Mouse (Mus musculus) MEL (cell line): ENCODE results near the gene Dera. TPM values are rescaled to one million over a fixed set of nuclear protein-coding genes. Genes with fewer than 3 reads are reported as not detected.
A peak's percentile ranks its signal among the peaks of the same experiment; 100 is the strongest.

Source experiments
- DNase-seq: peaks from one replicate; pipeline ENCODE4 v3.0.0; 2011; ENCODE audit warnings: low read depth, low spot score
- H3K27ac ChIP-seq: 2 replicates; pipeline ENCODE4 v1.5.1; 2012; ENCODE audit warnings: low read depth, mild to moderate bottlenecking, control low read depth, low read length, moderate library complexity; ENCODE audit not compliant: control insufficient read depth
- H3K27me3 ChIP-seq, 2 experiments: fragments of 150-350 bp in 1 of 2; sonication (generic) in 1 of 2; 2 replicates each; pipeline ENCODE4 v1.6.1; 2012; ENCODE audit warnings: low read length in 2 of 2, mild to moderate bottlenecking in 2 of 2, improper control_type of control experiment in 1 of 2, moderate library complexity in 1 of 2; ENCODE audit not compliant: insufficient read depth in 2 of 2, control insufficient read depth in 1 of 2
- H3K36me3 ChIP-seq, 2 experiments: 2 replicates each; pipeline ENCODE4 v1.6.1; 2012 to 2014; ENCODE audit warnings: low read length in 2 of 2, improper control_type of control experiment in 1 of 2, inconsistent platforms in 1 of 2, mild to moderate bottlenecking in 1 of 2; ENCODE audit not compliant: insufficient read depth in 2 of 2, control insufficient read depth in 1 of 2
- H3K4me1 ChIP-seq, 2 experiments: fragments of 150-350 bp in 1 of 2; sonication (generic) in 1 of 2; 2 replicates each; pipeline ENCODE4 v1.6.1; 2012; ENCODE audit warnings: low read length in 2 of 2, improper control_type of control experiment in 1 of 2, mild to moderate bottlenecking in 1 of 2; ENCODE audit not compliant: insufficient read depth in 2 of 2, control insufficient read depth in 1 of 2
- H3K4me3 ChIP-seq, 2 experiments: fragments of 150-350 bp in 1 of 2; sonication (generic) in 1 of 2; 2 replicates each; pipeline ENCODE4 v1.5.1; 2012; ENCODE audit warnings: low read depth in 2 of 2, low read length in 2 of 2, mild to moderate bottlenecking in 2 of 2, moderate library complexity in 2 of 2, control low read depth in 1 of 2, improper control_type of control experiment in 1 of 2; ENCODE audit not compliant: control insufficient read depth in 1 of 2, insufficient read depth in 1 of 2
- H3K79me2 ChIP-seq: 2 replicates; pipeline ENCODE4 v1.6.1; 2012; ENCODE audit warnings: mild to moderate bottlenecking, low read length, moderate library complexity; ENCODE audit not compliant: control insufficient read depth, poor library complexity, insufficient read depth
- H3K9ac ChIP-seq: 2 replicates; pipeline ENCODE4 v1.6.1; 2012; ENCODE audit warnings: low read depth, mild to moderate bottlenecking, control low read depth, low read length, moderate library complexity; ENCODE audit not compliant: control insufficient read depth, poor library complexity, severe bottlenecking
- H3K9me3 ChIP-seq: fragments of 150-350 bp; sonication (generic); replicated peaks from 2 replicates; pipeline ENCODE4 v1.6.1; 2012; ENCODE audit warnings: mild to moderate bottlenecking, low read length, improper control_type of control experiment, moderate library complexity; ENCODE audit not compliant: insufficient read depth
- BHLHE40 ChIP-seq: IDR thresholded peaks from 2 replicates; pipeline ENCODE4 v1.6.1; 2012; ENCODE audit warnings: low read depth, mild to moderate bottlenecking, inconsistent platforms, low read length, improper control_type of control experiment, borderline replicate concordance
- CTCF ChIP-seq, 3 experiments: IDR thresholded peaks in 2 of 3; conservative IDR thresholded peaks in 1 of 3; 2 replicates each; pipeline ENCODE4 v1.5.1; 2011 to 2012; ENCODE audit warnings: low read length in 3 of 3, low read depth in 2 of 3, mild to moderate bottlenecking in 2 of 3, improper control_type of control experiment in 1 of 3, inconsistent platforms in 1 of 3, mixed read lengths in 1 of 3, moderate library complexity in 1 of 3; ENCODE audit not compliant: control insufficient read depth in 1 of 3, insufficient read depth in 1 of 3, poor library complexity in 1 of 3, severe bottlenecking in 1 of 3
- E2F4 ChIP-seq: IDR thresholded peaks from 2 replicates; pipeline ENCODE4 v1.6.1; 2011; ENCODE audit warnings: low read depth, low read length, improper control_type of control experiment, borderline replicate concordance
- ELF1 ChIP-seq: IDR thresholded peaks from 2 replicates; pipeline ENCODE4 v1.6.1; 2014; ENCODE audit warnings: low read depth, mild to moderate bottlenecking, inconsistent platforms, low read length, improper control_type of control experiment, moderate library complexity
- GABPA ChIP-seq: IDR thresholded peaks from 2 replicates; pipeline ENCODE4 v1.6.1; 2012; ENCODE audit warnings: low read depth, mild to moderate bottlenecking, inconsistent platforms, low read length, improper control_type of control experiment, moderate library complexity
- MAFK ChIP-seq: IDR thresholded peaks from 2 replicates; pipeline ENCODE4 v1.6.1; 2011; ENCODE audit warnings: low read depth, mild to moderate bottlenecking, low read length, improper control_type of control experiment, borderline replicate concordance
- MAX ChIP-seq: IDR thresholded peaks from 2 replicates; pipeline ENCODE4 v1.6.1; 2011; ENCODE audit warnings: low read length, improper control_type of control experiment
- MYB ChIP-seq: IDR thresholded peaks from 2 replicates; pipeline ENCODE4 v1.6.1; 2011; ENCODE audit warnings: mild to moderate bottlenecking, low read depth, low read length, improper control_type of control experiment
- NELFE ChIP-seq: IDR thresholded peaks from 2 replicates; pipeline ENCODE4 v1.6.1; 2011; ENCODE audit warnings: low read depth, low read length, improper control_type of control experiment
- POLR2AphosphoS2 ChIP-seq: IDR thresholded peaks from 2 replicates; pipeline ENCODE4 v1.6.1; 2011; ENCODE audit warnings: low read length, improper control_type of control experiment
- RAD21 ChIP-seq: IDR thresholded peaks from 2 replicates; pipeline ENCODE4 v1.6.1; 2011; ENCODE audit warnings: mild to moderate bottlenecking, low read depth, low read length, improper control_type of control experiment
- SMC3 ChIP-seq: IDR thresholded peaks from 2 replicates; pipeline ENCODE4 v1.6.1; 2011; ENCODE audit warnings: low read depth, low read length, improper control_type of control experiment
- TBP ChIP-seq: IDR thresholded peaks from 2 replicates; pipeline ENCODE4 v1.8.0; 2011; ENCODE audit warnings: low read depth, low read length, improper control_type of control experiment
- UBTF ChIP-seq: IDR thresholded peaks from 2 replicates; pipeline ENCODE4 v1.6.1; 2012; ENCODE audit warnings: low read depth, mild to moderate bottlenecking, inconsistent platforms, low read length, improper control_type of control experiment, moderate library complexity, borderline replicate concordance; ENCODE audit not compliant: insufficient read depth
- ZKSCAN1 ChIP-seq: IDR thresholded peaks from 2 replicates; pipeline ENCODE4 v1.6.1; 2012; ENCODE audit warnings: low read depth, mild to moderate bottlenecking, inconsistent platforms, low read length, improper control_type of control experiment, moderate library complexity
- ZNF384 ChIP-seq: IDR thresholded peaks from 2 replicates; pipeline ENCODE4 v1.6.1; 2012; ENCODE audit warnings: low read depth, mild to moderate bottlenecking, inconsistent platforms, low read length, improper control_type of control experiment
- polyA plus RNA-seq, 2 experiments: library from polyadenylated mRNA; stranded (reverse) in 1 of 2; unstranded in 1 of 2; fragments of >175 nt in 1 of 2; fragments of >200 nt in 1 of 2; gene quantifications; 2 replicates each; pipeline versions ENCODE4 v1.2.1 to v1.2.4; 2012; ENCODE audit warnings: low replicate concordance in 2 of 2, low read depth in 1 of 2; ENCODE audit not compliant: insufficient read length in 2 of 2, insufficient read depth in 1 of 2, missing spikeins in 1 of 2
- total RNA-seq: library from RNA; depleted of rRNA; stranded (reverse); fragments of 300-350 nt; gene quantifications from 2 replicates; pipeline ENCODE4 v1.2.3, GENCODE M21; 2012

The Dera gene
- total and polyA plus RNA-seq, 3 experiments: 39.4 to 56.9 TPM; not detected in 1

DNA sequence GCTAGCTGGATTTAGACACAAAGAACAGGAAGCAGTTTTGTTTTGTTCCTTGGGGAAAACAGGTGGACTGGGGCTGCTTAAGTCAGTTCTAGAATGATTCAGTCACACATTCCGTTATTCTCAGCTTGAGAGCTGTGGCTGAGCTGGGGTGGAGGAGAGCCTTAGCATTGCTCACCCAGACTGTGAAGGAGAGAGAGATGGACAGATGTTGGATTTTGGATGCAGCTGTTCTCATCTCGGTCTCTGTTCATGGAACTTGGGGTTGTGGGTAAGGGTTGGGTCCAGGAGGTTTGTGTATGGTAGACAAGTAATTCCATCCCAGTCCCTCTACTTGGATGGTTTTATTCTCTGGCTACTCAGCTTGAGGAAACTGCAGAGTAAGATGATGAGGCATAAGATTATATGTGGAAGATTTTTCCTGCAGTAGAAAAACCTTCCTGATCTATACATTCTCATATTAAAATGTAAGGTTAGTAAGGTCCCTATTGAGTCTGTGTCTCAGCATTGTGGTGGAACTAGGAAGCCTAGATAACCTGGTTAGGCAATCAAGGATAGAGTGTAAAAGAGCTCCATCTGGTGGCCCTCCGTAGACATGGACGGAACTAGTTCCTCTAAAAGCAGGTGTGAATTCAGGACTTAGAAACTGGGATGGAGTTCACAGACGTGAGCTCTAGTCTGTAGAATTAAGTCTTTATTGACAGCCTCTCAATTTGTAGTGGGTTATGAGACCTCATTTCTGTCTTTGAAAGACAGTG, 7.0 kb upstream of the Dera start:
- Histone ChIP-seq H3K4me1 (no peaks in the 10 kb centered on the region), H3K79me2 (no peaks in the 10 kb centered on the region), H3K9ac (no peak overlapping the region), H3K9me3 (no peaks in the 10 kb centered on the region), H3K27ac (no peak overlapping the region), H3K36me3 (peaks cover 3 to 23% of the 10 kb centered on the region in 2 experiments; a peak in 3 of 4 replicates), H3K4me3 (no peak overlapping the region)
- DNase-seq: peak; percentile 66
- peak; percentile 18 for TF ChIP-seq RAD21
- TF ChIP-seq CTCF (IDR thresholded peaks at IDR 0.05 in 2 of 3, conservative IDR thresholded peaks at IDR 0.05 in 1 of 3; ENCODE audit: control insufficient read depth in 1 of 3, insufficient read depth in 1 of 3, low read depth in 2 of 3, low read length in 3 of 3, poor library complexity in 1 of 3, severe bottlenecking in 1 of 3): peak; percentile 47 to 62 (median 51)
- 0 out of 2 replicates have a peak, but pooled peaks have one; percentile 15 for TF ChIP-seq ELF1
- TF ChIP-seq ZKSCAN1: no peak
- TF ChIP-seq SMC3: peak; percentile 35
- TF ChIP-seq POLR2AphosphoS2: no peak
- TF ChIP-seq, all 39 proteins: peak for 4
- H3K27me3 ChIP-seq: no peaks in the 10 kb centered on the region

DNA sequence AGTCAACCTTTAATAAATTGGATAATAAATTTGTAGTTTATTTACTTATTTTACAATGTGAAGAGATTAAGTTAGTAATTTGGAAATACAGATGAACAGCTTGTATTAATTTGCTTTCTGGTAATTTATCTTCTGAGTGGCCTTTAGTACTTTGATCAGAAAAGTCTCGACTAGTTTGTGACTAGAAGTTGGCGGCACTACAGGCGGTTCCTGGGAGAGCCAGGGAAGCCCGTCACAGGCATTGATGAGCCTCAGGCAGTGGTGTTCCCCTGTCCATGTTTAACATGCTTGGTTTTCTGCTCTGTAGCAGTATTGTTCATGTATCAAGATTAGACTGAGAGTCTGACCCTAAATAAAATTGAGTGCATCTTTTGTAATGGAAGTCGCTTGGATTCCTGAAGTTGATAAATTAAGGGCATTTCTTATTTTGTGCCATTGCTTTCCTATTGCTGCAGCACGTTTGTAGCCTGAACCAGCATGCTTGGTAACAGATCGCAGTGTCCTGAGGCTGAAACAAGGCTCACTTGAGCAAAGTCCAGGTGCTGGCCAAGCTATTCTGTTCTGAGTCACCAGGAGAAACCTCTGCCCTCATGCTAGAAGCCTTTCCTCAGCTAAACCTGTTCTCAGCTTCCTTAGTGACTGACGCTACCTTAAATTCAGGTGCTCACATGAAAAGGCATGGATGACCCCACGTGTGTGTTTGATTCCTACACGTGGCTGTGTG, 2.6 kb upstream of the Dera start:
- no peak for DNase-seq
- peaks cover 4 to 12% of the 10 kb centered on the region in 2 experiments for H3K36me3 ChIP-seq
- no peaks in the 10 kb centered on the region for H3K4me1 ChIP-seq
- H3K27ac ChIP-seq: no peak overlapping the region
- H3K27me3 ChIP-seq: no peaks in the 10 kb centered on the region
- no peaks in the 10 kb centered on the region; the same call in 1 of the 2 replicates for H3K79me2 ChIP-seq
- no peak overlapping the region for H3K4me3 ChIP-seq
- no peak for TF ChIP-seq UBTF
- no peak for TF ChIP-seq MAX
- no peak for TF ChIP-seq ZKSCAN1
- no peak for TF ChIP-seq GABPA
- no peak for TF ChIP-seq ZNF384
- TF ChIP-seq NELFE: no peak
- TF ChIP-seq CTCF (IDR thresholded peaks at IDR 0.05 in 2 of 3, conservative IDR thresholded peaks at IDR 0.05 in 1 of 3; ENCODE audit: control insufficient read depth in 1 of 3, insufficient read depth in 1 of 3, low read depth in 2 of 3, low read length in 3 of 3, poor library complexity in 1 of 3, severe bottlenecking in 1 of 3): no peak
- no peak for TF ChIP-seq TBP
- TF ChIP-seq MYB: no peak
- TF ChIP-seq E2F4: no peak
- no peak for TF ChIP-seq MAFK
- no peak for TF ChIP-seq BHLHE40
- no peak overlapping the region for H3K9ac ChIP-seq
- H3K9me3 ChIP-seq: no peaks in the 10 kb centered on the region
